Mouse (Mus musculus): Measurements from ENCODE around the gene Slc38a11. TPM values are rescaled to one million over a fixed set of nuclear protein-coding genes. Genes with fewer than 3 reads are reported as not detected.

Gene Slc38a11
- total RNA-seq, 2 experiments from 2014 or later = not detected

Other genes starting within 250 kb of the Slc38a11 start
- gene Cobll1, start 124.6 kb downstream of the Slc38a11 start, total RNA-seq (2015) = 1.9 and 3.9 TPM in 2 replicates
- 1.6 and 2.2 TPM in 2 replicates for gene Cobll1, start 124.6 kb downstream of the Slc38a11 start, total RNA-seq (2017)
- gene Scn3a, start 203.6 kb upstream of the Slc38a11 start, total RNA-seq (2015) = not detected in 2 replicates
- not detected in 2 replicates for gene Scn3a, start 203.6 kb upstream of the Slc38a11 start, total RNA-seq (2017)